Mouse (Mus musculus) ES-E14 (cell line): ENCODE results near the gene Rtn4.

Source experiments
- MAFK ChIP-seq: IDR thresholded peaks from 2 replicates; pipeline ENCODE4 v1.6.1; 2014; ENCODE audit warnings: mild to moderate bottlenecking, low read depth, low read length, inconsistent platforms; ENCODE audit not compliant: insufficient read depth
- ZC3H11A ChIP-seq: IDR thresholded peaks from 2 replicates; pipeline ENCODE4 v1.6.1; 2012; ENCODE audit warnings: low read depth, mild to moderate bottlenecking, inconsistent platforms, low read length, borderline replicate concordance
- ZNF384 ChIP-seq: IDR thresholded peaks from 2 replicates; pipeline ENCODE4 v1.6.1; 2012; ENCODE audit warnings: low read depth, low read length, inconsistent platforms

- no peak for TF ChIP-seq ZC3H11A
- no peak for TF ChIP-seq MAFK
- TF ChIP-seq ZNF384 = no peak
Observed at GRCm38 (mm10) chr11:29747881-29748280, 55.1 kb downstream of the Rtn4 start.
